Mouse (Mus musculus): ENCODE measurements around the gene Itgb5. TPM values are rescaled to one million over a fixed set of nuclear protein-coding genes. Genes with fewer than 3 reads are reported as not detected.

Itgb5 gene
- polyA plus RNA-seq, 1 experiment from 2014 or later, result 4.9 TPM

GRCm38 (mm10) chr16:33883046-33883975 is 53.8 kb downstream of the Itgb5 start:
- peak; percentile 87 for ATAC-seq
- Histone ChIP-seq H3K4me1 (ENCODE audit: control insufficient read depth, insufficient read depth, low read depth, low read length) (peaks cover 16% of the 10 kb centered on the region), H3K27ac (ENCODE audit: low read depth, low read length) (peak overlapping the region; percentile 55), H3K4me3 (ENCODE audit: low read length) (no peak overlapping the region), H3K27me3 (replicated peaks; ENCODE audit: control insufficient read depth, insufficient read depth, low read length) (no peaks in the 10 kb centered on the region), H3K4me2 (ENCODE audit: low read length) (no peak overlapping the region), H3K9me3 (ENCODE audit: control insufficient read depth, low read length) (no peaks in the 10 kb centered on the region), H3K36me3 (ENCODE audit: control insufficient read depth, insufficient read depth, low read length) (no peaks in the 10 kb centered on the region), H3K9ac (ENCODE audit: low read depth, low read length) (no peak overlapping the region)
- WGBS, result 42% methylated on average over 16 of the region's 16 CpGs

DNA sequence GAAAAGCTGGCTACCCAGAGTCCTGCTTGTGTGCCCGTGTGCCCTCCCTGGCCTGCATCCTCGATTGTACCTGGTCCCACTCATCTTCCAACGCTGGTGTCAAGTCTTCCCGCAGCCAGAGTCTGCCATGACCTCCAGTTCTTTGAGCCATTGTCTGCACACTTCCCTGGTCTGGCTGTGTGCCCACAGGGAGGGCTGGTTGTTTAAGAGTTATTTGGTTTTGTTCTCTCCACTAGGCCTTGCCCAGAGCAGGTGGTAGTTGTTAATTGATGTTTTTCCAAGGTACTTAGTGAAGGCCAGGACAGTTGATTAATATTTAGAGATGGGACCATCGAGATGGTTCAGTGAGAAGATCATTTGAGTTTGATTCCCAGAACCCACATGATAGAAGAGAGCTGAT is 54.7 kb downstream of the Itgb5 start:
- Histone ChIP-seq H3K4me3 (ENCODE audit: low read length) (no peak overlapping the region), H3K27ac (ENCODE audit: low read depth, low read length) (no peak overlapping the region)
- 52% methylated on average over 5 of the region's 5 CpGs for WGBS

DNA sequence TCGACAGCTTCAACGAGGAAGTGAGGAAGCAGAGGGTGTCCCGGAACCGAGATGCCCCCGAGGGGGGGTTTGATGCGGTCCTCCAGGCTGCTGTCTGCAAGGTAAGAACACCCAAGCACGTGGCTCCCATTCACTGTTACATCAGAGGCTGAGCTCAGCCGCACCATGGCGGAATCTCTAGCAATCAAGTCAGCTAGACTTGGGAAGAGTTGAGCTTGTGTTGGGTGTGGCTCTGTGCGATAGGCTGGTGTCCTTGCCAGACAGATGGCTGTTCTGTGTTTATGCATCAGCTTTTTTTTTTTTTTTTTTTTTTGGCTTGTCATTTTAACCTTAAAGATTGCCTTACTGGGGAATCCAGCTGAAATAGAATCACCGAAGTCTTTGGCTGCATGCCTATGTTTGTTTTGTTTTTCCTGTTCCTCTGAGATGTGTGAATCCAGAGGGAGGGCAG is 55.6 kb downstream of the Itgb5 start:
- ATAC-seq, result no peak
- no peak overlapping the region for H3K4me2 ChIP-seq (ENCODE audit: low read length)
- H3K9me3 ChIP-seq (ENCODE audit: control insufficient read depth, low read length), result no peaks in the 10 kb centered on the region
- no peak overlapping the region for H3K9ac ChIP-seq (ENCODE audit: low read depth, low read length)
- H3K27ac ChIP-seq (ENCODE audit: low read depth, low read length), result no peak overlapping the region
- H3K4me1 ChIP-seq (ENCODE audit: control insufficient read depth, insufficient read depth, low read depth, low read length), result peaks cover 16% of the 10 kb centered on the region
- H3K36me3 ChIP-seq (ENCODE audit: control insufficient read depth, insufficient read depth, low read length), result no peaks in the 10 kb centered on the region
- H3K4me3 ChIP-seq (ENCODE audit: low read length), result no peak overlapping the region
- WGBS, result 80% methylated on average over 11 of the region's 11 CpGs
- H3K27me3 ChIP-seq (replicated peaks; ENCODE audit: control insufficient read depth, insufficient read depth, low read length), result no peaks in the 10 kb centered on the region

More for the DNA sequence above, 54.7 kb downstream of the Itgb5 start:
- Histone ChIP-seq H3K36me3 (ENCODE audit: control insufficient read depth, insufficient read depth, low read length) (no peaks in the 10 kb centered on the region), H3K9ac (ENCODE audit: low read depth, low read length) (no peak overlapping the region), H3K9me3 (ENCODE audit: control insufficient read depth, low read length) (no peaks in the 10 kb centered on the region), H3K27me3 (replicated peaks; ENCODE audit: control insufficient read depth, insufficient read depth, low read length) (no peaks in the 10 kb centered on the region), H3K4me2 (ENCODE audit: low read length) (no peak overlapping the region), H3K4me1 (ENCODE audit: control insufficient read depth, insufficient read depth, low read depth, low read length) (peaks cover 16% of the 10 kb centered on the region)
- no peak for ATAC-seq

DNA sequence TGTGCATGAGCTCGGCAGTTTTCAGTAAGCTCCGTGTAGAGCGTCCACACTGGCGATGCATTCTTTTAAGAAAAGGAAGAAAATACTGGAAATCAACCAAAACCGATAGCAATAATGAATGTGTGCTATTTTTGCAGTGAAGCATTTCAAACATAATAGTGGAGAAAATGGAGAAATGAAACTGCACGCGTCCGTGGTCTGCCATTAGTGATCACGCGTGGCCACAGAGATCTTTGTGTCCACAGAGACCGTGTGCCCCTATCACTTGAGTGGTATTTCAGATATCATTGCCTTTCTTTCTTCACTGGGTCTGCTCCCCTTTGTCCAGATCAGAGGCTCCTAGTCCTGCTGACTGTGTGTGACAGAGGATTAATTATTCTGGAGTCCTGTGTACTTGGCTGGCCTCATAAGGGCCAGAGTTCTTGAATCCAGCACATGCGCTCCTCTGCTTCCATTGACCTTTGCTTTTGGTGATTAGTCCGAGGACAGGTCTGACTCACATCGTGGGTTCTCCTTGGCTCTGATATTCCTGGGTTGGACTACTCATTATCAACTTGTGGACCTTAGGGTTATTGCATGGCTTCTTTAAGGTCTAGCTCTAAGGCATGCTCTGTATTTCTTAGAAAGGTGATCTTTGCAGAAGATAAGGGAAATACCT is 56.3 kb downstream of the Itgb5 start:
- no peaks in the 10 kb centered on the region for H3K27me3 ChIP-seq (replicated peaks; ENCODE audit: control insufficient read depth, insufficient read depth, low read length)
- H3K9ac ChIP-seq (ENCODE audit: low read depth, low read length), result no peak overlapping the region
- no peak overlapping the region for H3K4me2 ChIP-seq (ENCODE audit: low read length)
- H3K9me3 ChIP-seq (ENCODE audit: control insufficient read depth, low read length), result no peaks in the 10 kb centered on the region
- no peak overlapping the region for H3K27ac ChIP-seq (ENCODE audit: low read depth, low read length)
- no peak overlapping the region for H3K4me3 ChIP-seq (ENCODE audit: low read length)
- H3K4me1 ChIP-seq (ENCODE audit: control insufficient read depth, insufficient read depth, low read depth, low read length), result peaks cover 16% of the 10 kb centered on the region
- 90% methylated on average over 14 of the region's 14 CpGs for WGBS
- H3K36me3 ChIP-seq (ENCODE audit: control insufficient read depth, insufficient read depth, low read length), result no peaks in the 10 kb centered on the region
- ATAC-seq, result no peak

DNA sequence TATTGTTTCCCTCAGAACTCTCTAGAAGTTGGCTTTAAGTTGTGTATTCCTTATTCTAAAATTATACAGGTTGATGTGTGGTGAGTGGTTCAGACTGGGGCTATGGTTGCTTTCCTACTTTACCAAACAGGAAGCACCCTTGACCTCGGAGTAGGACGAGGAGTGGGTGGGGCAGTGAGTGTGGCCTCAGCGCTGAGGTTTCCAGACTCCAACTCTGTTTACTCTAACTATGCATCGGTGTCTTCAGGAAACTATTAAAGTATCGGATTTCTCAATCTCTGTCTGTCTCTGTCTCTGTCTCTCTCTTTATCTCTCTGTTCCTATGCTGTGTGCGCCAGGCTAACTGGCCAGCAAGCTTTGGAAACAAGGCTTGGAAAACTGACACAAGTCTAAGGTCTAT is 57.2 kb downstream of the Itgb5 start:
- Histone ChIP-seq H3K9me3 (ENCODE audit: control insufficient read depth, low read length) (no peaks in the 10 kb centered on the region), H3K27ac (ENCODE audit: low read depth, low read length) (no peak overlapping the region), H3K4me1 (ENCODE audit: control insufficient read depth, insufficient read depth, low read depth, low read length) (peaks cover 17% of the 10 kb centered on the region), H3K36me3 (ENCODE audit: control insufficient read depth, insufficient read depth, low read length) (no peaks in the 10 kb centered on the region), H3K4me2 (ENCODE audit: low read length) (no peak overlapping the region), H3K27me3 (replicated peaks; ENCODE audit: control insufficient read depth, insufficient read depth, low read length) (no peaks in the 10 kb centered on the region), H3K9ac (ENCODE audit: low read depth, low read length) (no peak overlapping the region), H3K4me3 (ENCODE audit: low read length) (no peak overlapping the region)
- no peak for ATAC-seq
- WGBS, result 67% methylated on average over 6 of the region's 6 CpGs

DNA sequence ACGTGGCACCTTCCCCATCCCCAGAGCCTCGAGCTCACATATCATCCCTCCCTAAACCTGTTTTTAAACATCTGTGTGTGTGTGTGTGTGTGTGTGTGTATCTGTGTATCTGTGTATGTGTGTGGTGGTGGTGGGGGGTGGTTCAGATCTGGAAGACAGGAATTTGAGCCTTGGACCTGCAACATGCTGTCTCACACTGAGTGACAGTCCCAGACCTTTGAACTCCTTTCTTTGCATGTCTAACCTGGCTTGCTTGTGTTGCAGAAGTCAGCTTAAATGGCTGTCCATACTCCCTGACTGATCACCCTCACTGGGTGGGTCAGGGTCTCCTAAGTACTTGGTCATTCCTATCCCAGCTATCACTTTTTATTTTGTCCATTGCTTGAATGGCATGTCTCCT is 58.5 kb downstream of the Itgb5 start:
- H3K4me3 ChIP-seq (ENCODE audit: low read length), result no peak overlapping the region
- no peak overlapping the region for H3K9ac ChIP-seq (ENCODE audit: low read depth, low read length)
- H3K9me3 ChIP-seq (ENCODE audit: control insufficient read depth, low read length), result no peaks in the 10 kb centered on the region
- H3K4me2 ChIP-seq (ENCODE audit: low read length), result no peak overlapping the region
- no peak overlapping the region for H3K27ac ChIP-seq (ENCODE audit: low read depth, low read length)
- no peaks in the 10 kb centered on the region for H3K36me3 ChIP-seq (ENCODE audit: control insufficient read depth, insufficient read depth, low read length)
- 96% methylated on average over 2 of the region's 2 CpGs for WGBS
- no peak for ATAC-seq
- H3K27me3 ChIP-seq (replicated peaks; ENCODE audit: control insufficient read depth, insufficient read depth, low read length), result no peaks in the 10 kb centered on the region
- H3K4me1 ChIP-seq (ENCODE audit: control insufficient read depth, insufficient read depth, low read depth, low read length), result peaks cover 18% of the 10 kb centered on the region

DNA sequence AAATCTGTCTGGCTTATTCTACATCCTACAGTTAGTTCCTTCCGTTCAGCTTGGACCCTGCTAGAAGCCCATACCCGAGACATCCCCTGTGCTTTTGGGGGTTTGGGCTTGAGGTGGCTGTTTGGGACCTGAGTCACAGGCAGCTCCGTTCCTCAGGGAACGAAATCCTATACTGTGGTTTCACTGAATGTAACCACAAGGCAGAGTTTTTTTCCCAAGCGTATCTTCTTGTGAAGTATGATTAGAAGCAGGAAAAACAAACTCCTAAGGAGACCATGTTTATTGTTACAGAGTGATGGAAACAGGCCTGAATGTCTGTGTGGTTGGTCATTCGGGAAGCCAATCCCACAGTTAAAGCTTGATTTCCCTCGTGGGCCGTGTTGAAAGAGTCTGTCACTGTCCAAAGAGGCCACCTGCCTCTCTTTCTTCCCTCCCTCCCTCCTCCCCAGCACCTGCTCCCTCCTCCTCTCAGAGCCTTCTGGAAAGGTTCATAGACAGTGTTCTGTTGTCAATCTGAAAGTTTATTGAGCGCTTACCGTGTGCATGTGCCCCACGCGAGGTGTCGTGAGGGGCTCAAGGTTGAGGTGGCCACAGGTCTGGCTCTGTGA is 59.6 kb downstream of the Itgb5 start:
- H3K27ac ChIP-seq (ENCODE audit: low read depth, low read length), result no peak overlapping the region
- H3K4me2 ChIP-seq (ENCODE audit: low read length), result no peak overlapping the region
- no peaks in the 10 kb centered on the region for H3K9me3 ChIP-seq (ENCODE audit: control insufficient read depth, low read length)
- ATAC-seq, result no peak
- H3K4me3 ChIP-seq (ENCODE audit: low read length), result no peak overlapping the region
- no peaks in the 10 kb centered on the region for H3K36me3 ChIP-seq (ENCODE audit: control insufficient read depth, insufficient read depth, low read length)
- no peaks in the 10 kb centered on the region for H3K27me3 ChIP-seq (replicated peaks; ENCODE audit: control insufficient read depth, insufficient read depth, low read length)
- no peak overlapping the region for H3K9ac ChIP-seq (ENCODE audit: low read depth, low read length)
- WGBS, result 77% methylated on average over 13 of the region's 13 CpGs
- H3K4me1 ChIP-seq (ENCODE audit: control insufficient read depth, insufficient read depth, low read depth, low read length), result peaks cover 12% of the 10 kb centered on the region

DNA sequence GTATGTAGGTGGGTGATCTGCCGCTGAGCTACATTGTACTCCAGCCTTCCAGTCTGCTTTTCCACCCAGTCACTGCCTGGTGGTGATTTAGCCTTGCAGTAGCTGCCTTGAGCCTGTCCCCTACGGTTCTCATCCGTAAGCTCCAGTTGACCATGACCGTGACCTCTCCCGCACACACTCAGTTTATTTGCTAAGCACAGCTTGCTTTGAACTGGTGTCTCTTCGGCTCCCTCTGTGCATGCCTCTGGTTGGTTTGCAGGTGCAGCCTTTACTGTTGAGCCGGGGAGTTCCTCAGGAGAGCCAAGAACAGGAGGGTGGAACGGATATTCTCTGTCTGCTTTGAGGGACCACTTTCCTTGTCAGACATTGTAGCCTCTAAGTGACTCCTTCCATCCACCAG is 61.6 kb downstream of the Itgb5 start:
- Histone ChIP-seq H3K4me1 (ENCODE audit: control insufficient read depth, insufficient read depth, low read depth, low read length) (peaks cover 9% of the 10 kb centered on the region), H3K4me2 (ENCODE audit: low read length) (no peak overlapping the region), H3K27ac (ENCODE audit: low read depth, low read length) (no peak overlapping the region), H3K27me3 (replicated peaks; ENCODE audit: control insufficient read depth, insufficient read depth, low read length) (no peaks in the 10 kb centered on the region), H3K36me3 (ENCODE audit: control insufficient read depth, insufficient read depth, low read length) (no peaks in the 10 kb centered on the region), H3K9ac (ENCODE audit: low read depth, low read length) (no peak overlapping the region), H3K4me3 (ENCODE audit: low read length) (no peak overlapping the region), H3K9me3 (ENCODE audit: control insufficient read depth, low read length) (no peaks in the 10 kb centered on the region)
- WGBS, result 71% methylated on average over 8 of the region's 8 CpGs
- ATAC-seq, result no peak
